Mouse (Mus musculus) lung, embryonic 15.5 days (tissue): ENCODE measurements around the gene Ubac2. TPM values are rescaled to one million over a fixed set of nuclear protein-coding genes. Genes with fewer than 3 reads are reported as not detected.

Source experiments
- ATAC-seq: fragments of 200-750 bp; cut with Nextera tagmentation; 2 replicates; pipeline ENCODE4 v1.8.0; 2017; ENCODE audit warnings: moderate number of reproducible peaks, borderline replicate concordance; ENCODE audit not compliant: low FRiP score, low TSS enrichment; ENCODE audit errors: extremely low read depth
- H3K27ac ChIP-seq: fragments of 300-500 bp; sonication (generic); 2 replicates; pipeline ENCODE4 v1.5.1; 2015; ENCODE audit warnings: moderate library complexity, mild to moderate bottlenecking, inconsistent platforms
- H3K27me3 ChIP-seq: fragments of 300-500 bp; sonication (generic); 2 replicates; pipeline ENCODE4 v1.6.1; 2015; ENCODE audit warnings: inconsistent platforms
- H3K36me3 ChIP-seq: fragments of 300-500 bp; sonication (generic); 2 replicates; pipeline ENCODE4 v1.6.1; 2015; ENCODE audit warnings: inconsistent platforms
- H3K4me1 ChIP-seq: fragments of 300-500 bp; sonication (generic); 2 replicates; pipeline ENCODE4 v1.6.1; 2015; ENCODE audit warnings: inconsistent platforms
- H3K4me2 ChIP-seq: fragments of 300-500 bp; sonication (generic); 2 replicates; pipeline ENCODE4 v1.6.1; 2015; ENCODE audit warnings: inconsistent platforms, mild to moderate bottlenecking, moderate library complexity
- H3K4me3 ChIP-seq: fragments of 300-500 bp; sonication (generic); 2 replicates; pipeline ENCODE4 v1.5.1; 2015; ENCODE audit warnings: mild to moderate bottlenecking, inconsistent platforms
- H3K9ac ChIP-seq: fragments of 300-500 bp; sonication (generic); 2 replicates; pipeline ENCODE4 v1.6.1; 2015; ENCODE audit warnings: inconsistent platforms
- H3K9me3 ChIP-seq: fragments of 300-500 bp; sonication (generic); 2 replicates; pipeline ENCODE4 v1.6.1; 2016; ENCODE audit warnings: inconsistent platforms
- WGBS: fragments of 180-500 bp; shearing (Covaris S2); methylation state at CpG from one replicate; pipeline ENCODE4 v1.1.7; 2015; 5-methylcytosine and 5-hydroxymethylcytosine counted together
- polyA plus RNA-seq: library from polyadenylated mRNA; unstranded; fragments of >200 nt; fragmentation: Nextera tagmentation; extraction: Ambion mirVana; gene quantifications from 2 replicates; pipeline ENCODE4 v1.2.1, GENCODE M21; 2015

The Ubac2 gene
- polyA plus RNA-seq, 1 experiment from 2014 or later = 60.4 TPM

DNA sequence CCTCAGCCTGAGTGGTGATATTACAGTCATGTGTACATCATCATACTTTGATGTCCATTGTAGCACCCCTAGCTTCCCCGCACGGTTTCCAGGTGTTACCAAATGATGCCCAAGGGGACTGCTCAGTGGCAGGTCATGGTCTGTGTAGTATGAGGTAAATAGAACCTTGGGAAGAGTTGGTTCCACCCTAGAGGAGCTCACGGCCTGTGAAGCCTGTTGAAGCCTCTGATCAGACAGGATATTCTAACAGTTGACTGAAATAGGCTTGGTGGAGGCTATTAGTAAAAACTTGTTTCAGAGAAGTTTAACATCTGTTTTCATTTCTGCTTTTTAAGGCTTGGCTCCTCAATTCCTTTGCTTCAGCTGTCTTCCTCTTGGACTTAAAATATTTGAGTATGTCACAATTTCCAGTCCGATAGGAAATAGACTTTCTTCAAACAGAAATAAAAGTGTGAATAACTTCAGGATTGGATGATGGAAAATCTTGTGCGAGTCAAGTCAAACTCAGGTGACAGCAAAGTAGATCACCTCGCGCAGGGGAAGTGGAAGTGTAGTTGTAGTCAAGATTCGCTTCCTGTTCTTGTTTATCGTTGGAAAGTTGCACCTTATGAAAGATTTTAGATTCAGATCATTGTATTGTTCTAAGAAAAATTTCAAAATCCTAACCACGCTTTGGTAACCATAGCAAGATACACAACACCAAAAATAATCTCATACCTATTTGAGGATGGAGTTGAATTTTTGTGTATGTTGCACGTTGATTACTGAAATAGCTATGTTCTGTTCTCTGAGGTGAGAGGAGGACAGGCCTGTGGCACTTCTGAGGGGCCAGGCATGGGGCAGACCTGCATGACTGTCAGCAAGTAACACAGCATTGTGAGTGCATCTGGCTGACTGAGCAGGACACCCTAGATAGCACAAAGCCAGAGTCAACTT is 60.1 kb downstream of the Ubac2 start:
- ATAC-seq = no peak

DNA sequence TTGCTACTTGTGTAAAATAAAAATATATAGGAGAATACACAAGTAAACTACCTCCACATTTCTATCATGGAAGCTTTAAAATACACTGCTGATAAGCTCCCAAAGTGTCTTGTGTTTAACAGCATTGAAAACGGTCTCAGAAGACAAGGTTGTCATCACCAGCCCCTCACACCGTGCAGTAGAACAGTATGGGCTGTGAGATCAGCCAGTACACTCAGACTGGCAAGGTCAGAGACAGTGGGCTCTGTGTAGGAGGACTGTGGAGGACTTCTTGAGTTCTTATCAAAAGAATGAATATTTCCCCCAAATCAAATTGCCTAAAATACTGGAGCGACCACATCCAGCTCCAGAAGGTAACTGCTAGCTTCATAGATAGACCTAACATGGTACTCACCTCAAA is 61.2 kb downstream of the Ubac2 start:
- WGBS = 81% methylated on average over 3 of the region's 3 CpGs
- no peak overlapping the region for H3K4me2 ChIP-seq
- H3K9me3 ChIP-seq = no peaks in the 10 kb centered on the region
- H3K9ac ChIP-seq = no peak overlapping the region
- no peak for ATAC-seq
- no peaks in the 10 kb centered on the region for H3K27me3 ChIP-seq
- H3K4me3 ChIP-seq = no peak overlapping the region
- no peaks in the 10 kb centered on the region for H3K4me1 ChIP-seq
- H3K27ac ChIP-seq = no peak overlapping the region
- no peaks in the 10 kb centered on the region for H3K36me3 ChIP-seq

More for the DNA sequence above, 60.1 kb downstream of the Ubac2 start:
- WGBS = 82% methylated on average over 11 of the region's 11 CpGs
- no peak overlapping the region for H3K9ac ChIP-seq
- H3K27me3 ChIP-seq = no peaks in the 10 kb centered on the region
- H3K4me2 ChIP-seq = no peak overlapping the region
- H3K27ac ChIP-seq = no peak overlapping the region
- H3K9me3 ChIP-seq = no peaks in the 10 kb centered on the region
- no peak overlapping the region for H3K4me3 ChIP-seq
- H3K36me3 ChIP-seq = no peaks in the 10 kb centered on the region
- no peaks in the 10 kb centered on the region for H3K4me1 ChIP-seq

- Histone ChIP-seq H3K9ac (no peak overlapping the region), H3K36me3 (no peaks in the 10 kb centered on the region), H3K4me2 (no peak overlapping the region), H3K27me3 (no peaks in the 10 kb centered on the region), H3K9me3 (no peaks in the 10 kb centered on the region), H3K4me3 (no peak overlapping the region), H3K4me1 (no peaks in the 10 kb centered on the region), H3K27ac (no peak overlapping the region)
- ATAC-seq = no peak
- WGBS = 67% methylated on average over 5 of the region's 5 CpGs
These were observed 67.7 kb downstream of the Ubac2 start for GRCm38 (mm10) chr14:121946131-121946530.

- ATAC-seq = no peak
- H3K36me3 ChIP-seq = no peaks in the 10 kb centered on the region
- 39% methylated on average over 8 of the region's 8 CpGs for WGBS
- H3K9me3 ChIP-seq = no peaks in the 10 kb centered on the region
- no peak overlapping the region for H3K27ac ChIP-seq
- H3K4me1 ChIP-seq = no peaks in the 10 kb centered on the region
- H3K27me3 ChIP-seq = no peaks in the 10 kb centered on the region
- H3K9ac ChIP-seq = no peak overlapping the region
- no peak overlapping the region for H3K4me2 ChIP-seq
- H3K4me3 ChIP-seq = no peak overlapping the region
These were observed 68.3 kb downstream of the Ubac2 start for GRCm38 (mm10) chr14:121946728-121947127.

GRCm38 (mm10) chr14:121947201-121947760 is 68.9 kb downstream of the Ubac2 start:
- no peak overlapping the region for H3K9ac ChIP-seq
- 62% methylated on average over 8 of the region's 8 CpGs for WGBS
- no peaks in the 10 kb centered on the region for H3K9me3 ChIP-seq
- H3K4me2 ChIP-seq = no peak overlapping the region
- H3K27ac ChIP-seq = no peak overlapping the region
- H3K36me3 ChIP-seq = no peaks in the 10 kb centered on the region
- H3K27me3 ChIP-seq = no peaks in the 10 kb centered on the region
- no peak overlapping the region for H3K4me3 ChIP-seq
- no peak for ATAC-seq
- H3K4me1 ChIP-seq = no peaks in the 10 kb centered on the region

DNA sequence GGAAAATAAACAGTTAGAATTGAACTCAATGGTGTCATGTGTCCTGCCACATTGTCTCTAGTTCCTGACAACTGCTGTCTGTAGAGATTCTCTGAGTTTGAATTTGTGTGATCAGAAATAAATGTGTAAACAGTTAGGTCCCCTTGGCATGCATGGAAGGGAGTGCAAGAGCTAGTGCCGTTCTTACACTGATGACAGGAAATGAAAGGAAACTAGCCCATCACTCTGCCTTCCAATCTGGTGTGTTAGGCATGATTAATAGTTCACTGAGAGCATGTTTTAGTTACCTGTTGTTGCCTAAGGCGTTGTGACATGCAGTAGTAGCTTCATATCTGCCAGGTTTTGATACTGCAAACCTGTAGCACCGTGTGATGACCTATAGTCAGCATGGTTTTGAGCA is 69.5 kb downstream of the Ubac2 start:
- WGBS = 68% methylated on average over 3 of the region's 3 CpGs
- ATAC-seq = no peak

GRCm38 (mm10) chr14:121949436-121949835 is 71.0 kb downstream of the Ubac2 start:
- Histone ChIP-seq H3K27me3 (no peaks in the 10 kb centered on the region), H3K4me2 (no peak overlapping the region), H3K27ac (no peak overlapping the region), H3K9me3 (no peaks in the 10 kb centered on the region), H3K4me3 (no peak overlapping the region), H3K36me3 (no peaks in the 10 kb centered on the region), H3K9ac (no peak overlapping the region), H3K4me1 (no peaks in the 10 kb centered on the region)
- WGBS = 94% methylated on average over 3 of the region's 3 CpGs
- ATAC-seq = no peak

More for the DNA sequence above, 69.5 kb downstream of the Ubac2 start:
- no peak overlapping the region for H3K4me2 ChIP-seq
- no peaks in the 10 kb centered on the region for H3K4me1 ChIP-seq
- H3K9ac ChIP-seq = no peak overlapping the region
- no peak overlapping the region for H3K4me3 ChIP-seq
- H3K36me3 ChIP-seq = no peaks in the 10 kb centered on the region
- H3K27me3 ChIP-seq = no peaks in the 10 kb centered on the region
- no peaks in the 10 kb centered on the region for H3K9me3 ChIP-seq
- H3K27ac ChIP-seq = no peak overlapping the region

DNA sequence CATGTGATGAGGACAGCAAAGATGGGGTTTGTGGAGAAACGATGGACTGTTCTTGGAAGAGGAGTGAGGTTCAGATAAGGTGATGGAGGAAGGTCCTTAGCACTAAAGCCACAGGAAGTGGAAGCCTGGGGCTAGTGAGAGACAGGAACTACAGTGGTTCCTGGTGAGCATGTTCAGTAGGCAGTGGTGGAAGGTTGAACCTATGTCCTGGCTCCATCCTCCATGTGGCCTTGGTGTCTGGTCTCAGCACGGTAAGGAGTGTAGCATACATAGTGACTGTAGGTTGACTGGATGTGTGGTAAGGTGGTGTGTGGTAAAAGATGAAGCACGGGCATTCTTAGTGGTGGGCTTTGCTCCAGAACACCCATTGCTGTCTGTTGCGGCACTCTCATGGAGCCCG is 71.5 kb downstream of the Ubac2 start:
- Histone ChIP-seq H3K4me3 (no peak overlapping the region), H3K4me2 (no peak overlapping the region), H3K36me3 (no peaks in the 10 kb centered on the region), H3K9me3 (no peaks in the 10 kb centered on the region), H3K9ac (no peak overlapping the region), H3K27me3 (no peaks in the 10 kb centered on the region), H3K4me1 (no peaks in the 10 kb centered on the region), H3K27ac (no peak overlapping the region)
- 86% methylated on average over 5 of the region's 5 CpGs for WGBS
- ATAC-seq = no peak

DNA sequence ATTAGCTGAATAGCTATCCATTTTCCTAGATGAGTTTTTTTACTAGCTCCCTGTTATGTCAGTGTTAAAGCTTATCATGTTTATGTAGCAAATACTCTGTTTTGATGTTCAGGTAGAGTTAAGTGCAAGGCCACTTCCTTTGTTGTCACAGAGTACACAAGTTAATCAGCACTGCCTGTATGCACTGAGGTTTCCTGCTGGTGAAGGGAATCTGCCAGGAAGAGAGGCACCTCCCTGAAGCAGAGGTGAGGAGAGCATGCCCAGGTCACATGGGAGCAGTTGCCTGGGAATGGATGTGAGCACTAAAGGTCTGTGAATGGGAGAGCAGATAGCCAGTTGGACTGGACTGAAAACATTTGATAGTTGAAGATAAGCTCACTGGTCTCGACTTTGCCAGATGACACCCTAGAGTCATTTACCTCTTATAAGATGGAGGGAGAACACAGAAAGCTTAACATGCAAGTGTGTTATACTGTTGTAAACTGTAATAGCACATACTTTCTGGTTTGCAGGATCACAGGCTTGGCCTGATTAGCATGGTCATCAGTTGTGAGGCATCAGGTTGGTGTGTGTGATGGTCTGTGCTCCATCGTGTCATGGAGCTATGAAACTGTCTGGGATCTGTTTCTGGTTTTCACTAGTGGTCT is 73.1 kb downstream of the Ubac2 start:
- Histone ChIP-seq H3K27ac (no peak overlapping the region), H3K27me3 (no peaks in the 10 kb centered on the region), H3K9me3 (no peaks in the 10 kb centered on the region), H3K4me3 (no peak overlapping the region), H3K9ac (no peak overlapping the region), H3K36me3 (no peaks in the 10 kb centered on the region), H3K4me2 (no peak overlapping the region), H3K4me1 (no peaks in the 10 kb centered on the region)
- ATAC-seq = no peak
- WGBS = 53% methylated on average over 2 of the region's 2 CpGs

GRCm38 (mm10) chr14:121952046-121952400 is 73.6 kb downstream of the Ubac2 start:
- Histone ChIP-seq H3K9me3 (no peaks in the 10 kb centered on the region), H3K9ac (no peak overlapping the region), H3K27ac (no peak overlapping the region), H3K36me3 (no peaks in the 10 kb centered on the region), H3K4me1 (no peaks in the 10 kb centered on the region), H3K4me3 (no peak overlapping the region), H3K4me2 (no peak overlapping the region), H3K27me3 (no peaks in the 10 kb centered on the region)
- no peak for ATAC-seq
- 78% methylated on average over 5 of the region's 5 CpGs for WGBS

DNA sequence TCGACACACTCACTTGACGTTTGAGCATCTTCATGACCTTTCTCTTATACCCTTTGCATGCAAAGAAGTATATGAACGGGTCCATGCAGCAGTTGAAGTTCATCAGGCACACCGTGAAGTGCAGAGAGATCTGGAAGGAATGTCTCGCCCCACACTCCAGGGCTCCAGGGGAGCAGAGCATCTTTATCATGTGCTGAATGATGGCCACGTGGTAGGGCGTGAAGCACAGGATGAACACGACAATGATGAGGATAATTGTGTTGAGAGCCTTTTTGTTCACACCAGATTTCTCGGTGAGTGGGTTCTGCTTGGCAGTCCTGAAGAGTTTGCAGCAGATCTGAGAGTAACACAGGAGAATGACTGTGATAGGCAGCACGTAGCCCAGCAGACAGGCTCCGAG is 75.7 kb downstream of the Ubac2 start:
- Histone ChIP-seq H3K36me3 (no peaks in the 10 kb centered on the region), H3K4me2 (no peak overlapping the region), H3K9ac (no peak overlapping the region), H3K4me3 (no peak overlapping the region), H3K27me3 (no peaks in the 10 kb centered on the region), H3K27ac (no peak overlapping the region), H3K4me1 (no peaks in the 10 kb centered on the region), H3K9me3 (no peaks in the 10 kb centered on the region)
- ATAC-seq = no peak
- WGBS = 81% methylated on average over 11 of the region's 11 CpGs

GRCm38 (mm10) chr14:121954608-121955007 is 76.2 kb downstream of the Ubac2 start:
- no peak for ATAC-seq

More at GRCm38 (mm10) chr14:121954608-121955007, 76.2 kb downstream of the Ubac2 start:
- no peaks in the 10 kb centered on the region for H3K4me1 ChIP-seq
- no peak overlapping the region for H3K4me2 ChIP-seq
- WGBS = 94% methylated on average over 12 of the region's 12 CpGs
- no peak overlapping the region for H3K9ac ChIP-seq
- no peak overlapping the region for H3K27ac ChIP-seq
- H3K4me3 ChIP-seq = no peak overlapping the region
- H3K36me3 ChIP-seq = no peaks in the 10 kb centered on the region
- no peaks in the 10 kb centered on the region for H3K9me3 ChIP-seq
- H3K27me3 ChIP-seq = no peaks in the 10 kb centered on the region
